Mouse (Mus musculus) urinary bladder, postnatal 25 days (tissue): ENCODE measurements around the gene Gtf2h2.
"Not testable (repeated sequence)": the region's sequence is repeated elsewhere in the genome, so short reads cannot be mapped to it uniquely, and the experiment has no call there.

Experiments used
- DNase-seq: peaks from one replicate; pipeline ENCODE4 v3.0.0; 2022; ENCODE audit warnings: low spot score

The Gtf2h2 gene

DNA sequence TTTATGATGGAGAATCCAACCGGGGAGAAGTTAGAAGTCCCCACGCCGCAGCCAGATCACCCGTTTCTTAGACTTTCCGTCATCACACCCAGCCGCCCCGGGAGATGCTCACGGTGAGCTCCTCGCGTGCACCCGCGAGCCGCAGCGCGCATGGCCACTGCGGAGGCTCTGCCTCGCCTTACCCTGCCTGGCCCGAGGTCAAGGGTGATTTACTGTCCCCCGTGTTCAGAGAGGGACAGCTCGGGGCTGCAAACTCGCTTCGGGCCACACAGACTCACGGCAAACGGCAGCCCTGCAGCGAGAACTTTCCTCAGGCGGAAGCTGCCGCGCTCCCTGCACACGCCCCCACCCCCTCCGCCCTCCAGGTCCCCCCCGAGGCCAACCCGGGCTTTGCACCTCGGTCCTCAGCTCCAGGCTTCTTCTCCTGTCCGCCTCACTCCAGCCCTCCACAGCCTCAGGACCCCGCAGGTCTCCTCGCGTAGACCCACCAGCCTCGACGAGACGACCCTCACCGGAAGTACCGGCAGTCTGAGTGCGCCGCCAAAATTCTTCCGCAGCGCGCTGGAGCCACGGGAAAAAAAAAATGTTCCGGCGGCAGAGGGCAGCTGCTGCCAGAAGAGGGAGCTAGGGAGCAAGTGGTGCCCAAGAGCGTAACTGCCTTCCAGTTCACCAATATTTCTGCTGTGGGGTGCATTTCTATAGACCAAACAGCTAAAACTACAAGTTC, at the start of gene Gtf2h2:
Gtf2h2 (minus strand) TSS at position 519 of the 727 bp plus-strand sequence.
- DNase-seq, result peak; percentile 88

DNA sequence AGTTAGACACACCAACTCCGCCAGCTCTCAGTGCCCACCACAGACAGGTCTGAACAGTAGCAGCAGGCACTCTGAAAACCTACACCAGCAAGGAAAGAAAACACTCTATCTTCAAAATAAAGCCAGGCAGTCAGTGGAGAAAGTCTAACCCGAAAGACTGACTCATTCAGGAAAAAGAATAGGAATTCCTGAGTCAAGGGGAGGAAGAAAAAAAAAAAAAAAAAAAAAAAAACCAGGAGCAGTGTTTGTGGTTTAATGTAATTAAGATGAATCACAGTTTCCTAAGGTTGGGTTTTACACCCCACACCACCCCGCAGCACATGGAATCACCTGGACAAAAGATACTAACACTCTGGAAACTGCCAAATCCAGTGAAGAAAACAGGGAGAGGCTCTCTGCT, 43.8 kb upstream of the Gtf2h2 start:
- DNase-seq, result no peak

DNA sequence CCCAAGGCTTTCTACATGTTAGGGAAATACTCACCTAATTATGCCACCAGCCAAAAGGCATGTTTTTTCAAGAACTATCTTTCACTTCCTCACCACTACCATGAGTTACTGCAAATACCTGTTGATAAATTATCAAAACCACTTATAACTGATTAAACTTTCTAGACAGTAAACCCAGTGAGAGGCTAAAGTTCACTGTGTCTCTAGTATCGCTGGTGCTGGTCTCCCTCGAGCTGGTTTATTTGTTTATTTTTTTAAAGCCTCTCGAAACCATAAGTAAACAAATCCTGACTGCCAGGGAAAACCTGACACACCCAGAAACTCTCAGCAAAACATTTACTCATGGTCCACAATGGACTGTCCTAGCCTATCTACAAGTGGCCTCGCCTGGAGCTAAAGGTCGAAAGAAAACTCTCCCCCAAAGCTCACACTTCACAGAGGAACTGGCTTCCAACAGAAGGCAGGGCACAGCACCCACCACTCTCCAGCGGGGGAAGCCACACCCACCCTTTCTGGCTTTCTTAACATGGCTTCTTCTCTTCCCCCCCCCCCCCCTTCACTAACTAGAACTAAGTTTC, 40.5 kb upstream of the Gtf2h2 start:
- DNase-seq, result no peak

DNA sequence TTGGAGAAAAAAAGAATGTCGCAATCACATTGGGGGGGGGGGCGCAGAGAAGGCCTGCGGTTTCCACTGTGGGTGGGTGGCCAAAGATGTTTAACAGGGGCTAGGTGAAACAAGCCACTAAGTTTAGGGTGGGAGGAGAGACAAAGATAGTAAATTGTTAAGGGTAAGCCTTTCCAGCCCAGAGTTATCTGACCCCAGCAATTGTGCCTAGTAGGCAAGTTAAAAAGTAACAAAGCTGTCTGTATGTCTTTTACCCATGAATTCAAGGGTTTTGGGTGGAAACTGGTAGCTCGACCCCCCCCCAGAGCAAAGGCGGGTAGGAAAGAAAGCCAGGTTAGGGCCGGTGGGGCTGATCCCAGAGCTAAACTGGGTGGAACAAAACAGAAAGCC, 34.3 kb upstream of the Gtf2h2 start:
- DNase-seq, result no peak

DNA sequence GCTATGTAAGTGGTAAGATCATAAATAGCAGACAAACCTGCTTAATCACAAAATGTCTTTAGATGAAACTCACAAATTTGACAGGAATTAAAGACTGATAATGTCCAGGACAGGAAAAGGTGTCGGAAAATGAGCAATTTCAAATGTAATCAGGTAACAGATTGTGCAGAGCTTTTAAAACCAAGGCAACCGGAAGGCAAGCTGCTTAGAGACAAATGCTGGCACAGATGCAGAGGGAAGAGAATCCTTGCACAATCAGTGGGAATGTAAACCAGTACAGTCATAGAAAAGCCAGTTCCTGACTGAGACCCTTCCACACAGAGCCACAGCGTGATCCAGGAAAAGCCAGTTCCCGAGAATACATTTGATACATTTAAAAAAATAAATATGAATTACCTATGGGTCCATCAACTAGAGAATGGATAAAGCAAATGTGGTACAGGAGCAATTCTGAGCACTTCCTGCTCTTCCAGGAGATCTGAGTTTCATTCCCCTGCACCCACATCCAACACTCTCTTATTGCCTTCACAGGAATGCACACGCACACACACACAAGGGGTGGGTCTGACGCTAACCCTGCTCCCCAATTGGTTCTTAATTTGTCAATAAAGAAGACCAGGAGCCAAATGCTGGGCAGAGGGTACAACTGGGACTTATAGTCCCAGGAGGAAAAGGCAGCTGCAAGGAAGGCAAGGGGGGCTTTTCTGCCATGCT, 33.7 kb upstream of the Gtf2h2 start:
- no peak for DNase-seq

DNA sequence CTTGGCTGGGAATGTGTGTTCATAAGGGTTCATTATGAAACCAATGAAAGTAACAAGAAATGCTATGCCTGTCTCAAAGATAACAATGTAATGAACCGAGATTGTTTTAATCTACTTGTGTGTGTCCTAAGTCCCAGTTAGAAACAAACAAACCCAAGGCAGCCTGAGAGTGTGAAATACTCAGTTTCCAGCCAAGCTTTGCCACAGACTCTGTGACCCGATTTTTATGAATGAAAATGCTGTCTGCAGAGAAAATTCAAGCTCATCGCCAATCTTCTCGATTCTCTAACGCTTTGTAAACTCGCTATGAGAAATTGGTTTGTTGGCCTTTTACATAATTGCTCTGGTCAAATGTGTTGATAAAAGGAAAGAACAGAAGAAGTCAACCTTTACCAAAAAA, 32.5 kb upstream of the Gtf2h2 start:
- no peak for DNase-seq

DNA sequence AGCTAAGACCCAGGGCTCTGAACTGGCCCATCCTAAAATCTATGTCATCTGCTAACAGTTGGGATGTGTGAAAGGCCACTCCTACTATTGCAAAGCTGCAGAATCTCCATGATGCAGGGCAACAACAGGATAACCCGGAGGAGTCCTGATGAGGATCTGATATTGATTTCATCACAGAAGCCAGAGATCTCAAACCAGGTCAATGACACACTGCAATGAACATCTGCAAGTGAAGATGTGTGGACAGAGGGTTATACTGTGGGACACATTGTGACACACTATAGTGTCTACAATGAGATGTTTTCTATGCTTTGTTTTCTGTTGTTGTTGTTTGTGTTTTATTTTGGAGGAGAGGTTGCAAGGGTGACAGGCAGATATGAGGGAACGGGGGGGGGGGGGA, 31.3 kb upstream of the Gtf2h2 start:
- DNase-seq, result no peak

DNA sequence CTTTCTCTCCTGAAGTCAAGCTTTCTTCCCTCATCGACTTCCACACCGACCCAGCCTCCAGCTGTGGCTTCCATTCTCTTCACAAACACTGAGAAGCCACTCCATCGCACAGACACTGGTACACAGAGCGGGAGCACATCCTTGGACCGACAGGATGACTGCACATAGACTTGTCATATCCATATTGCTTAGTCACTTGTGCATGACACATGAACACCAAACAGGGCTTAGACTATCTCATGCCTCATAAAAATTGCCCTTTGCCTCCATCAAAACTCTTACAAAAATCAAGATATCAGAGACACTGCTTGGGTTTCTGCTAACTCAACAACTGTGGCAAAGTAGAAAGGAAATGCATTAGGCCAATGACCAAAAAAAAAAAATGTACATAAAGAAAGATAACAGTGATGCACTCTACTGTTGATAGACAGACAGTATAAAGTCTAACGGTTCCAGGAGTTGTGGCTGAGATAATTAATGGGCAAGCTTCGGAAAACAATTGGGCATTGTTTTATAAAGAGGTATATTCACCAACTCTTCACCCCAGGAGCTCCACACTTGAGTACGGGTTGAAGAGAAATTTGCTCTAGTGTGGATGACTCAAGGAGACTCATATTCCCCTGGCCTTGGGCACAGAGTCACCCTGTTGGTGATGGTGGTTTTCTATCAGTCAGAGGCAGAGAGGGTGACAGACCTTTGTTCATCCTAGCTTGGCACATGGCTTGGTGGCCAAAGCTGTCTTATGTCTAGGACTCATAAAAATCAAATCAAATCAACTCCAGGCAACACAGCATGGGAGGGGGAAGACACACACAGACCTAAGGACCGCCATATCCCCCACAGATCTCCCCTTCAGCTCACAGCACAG, 29.6 kb upstream of the Gtf2h2 start:
- no peak for DNase-seq

DNA sequence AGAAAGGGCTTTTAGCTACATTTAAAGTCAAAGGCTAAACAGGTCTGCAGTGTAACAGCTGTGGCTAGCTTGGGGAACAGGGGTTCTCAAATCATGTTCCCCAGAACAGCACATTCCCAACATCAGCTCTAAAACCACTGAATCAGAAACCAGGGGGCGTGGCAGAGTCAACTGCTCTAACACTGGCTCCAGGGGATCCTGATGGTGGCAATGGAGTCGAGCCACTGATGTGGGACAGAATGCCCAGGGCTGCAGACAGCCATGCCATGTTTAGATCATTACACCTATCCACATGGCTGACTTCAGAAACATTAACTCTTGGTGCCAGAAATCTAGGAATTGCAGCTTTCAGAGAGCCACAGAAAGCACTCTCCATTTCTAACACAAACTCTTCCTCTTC, 26.8 kb upstream of the Gtf2h2 start:
- no peak for DNase-seq

DNA sequence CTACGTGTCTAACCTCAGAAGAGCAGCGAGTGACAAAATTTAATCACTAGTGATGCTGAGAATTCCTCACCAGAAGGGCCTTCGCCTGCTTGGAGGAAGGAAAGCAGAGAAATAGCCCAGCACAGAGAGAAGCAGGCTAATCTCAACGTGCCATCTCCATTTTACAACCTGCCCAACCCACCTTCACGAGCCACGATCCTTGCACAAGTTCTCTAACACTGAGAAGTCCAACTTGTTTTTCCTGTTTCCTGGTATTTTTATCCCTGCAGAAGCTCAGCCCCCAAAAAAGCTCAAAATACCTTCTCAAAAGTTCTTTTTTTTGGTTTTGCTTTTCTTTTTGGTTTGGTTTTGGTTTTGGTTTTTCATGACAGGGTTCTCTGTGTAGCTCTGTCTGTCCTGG, 25.8 kb upstream of the Gtf2h2 start:
- no peak for DNase-seq

DNA sequence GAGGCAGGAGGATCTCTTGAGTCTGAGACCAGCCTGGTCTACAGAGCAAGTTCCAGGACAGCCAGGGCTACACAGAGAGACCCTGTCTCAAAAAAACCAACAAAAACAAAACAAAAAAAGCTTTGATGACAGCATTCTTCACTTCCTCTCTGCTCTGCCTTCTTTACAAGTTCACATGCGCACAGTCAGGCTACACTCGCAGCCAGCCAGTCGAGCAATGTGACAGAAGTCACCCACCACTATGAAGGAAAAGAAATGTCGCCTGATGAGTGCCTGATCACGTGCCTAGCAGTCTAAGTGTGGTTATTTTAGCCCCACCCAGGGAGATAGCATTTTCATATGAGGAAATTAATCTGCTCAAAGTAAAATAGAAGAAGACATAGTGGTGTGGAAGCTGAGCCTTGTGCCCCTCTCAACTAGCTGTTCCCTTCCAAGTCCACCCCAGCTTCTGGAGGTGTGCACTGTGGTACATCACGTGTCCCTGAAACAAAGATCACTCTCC, 25.3 kb upstream of the Gtf2h2 start:
- DNase-seq, result no peak

DNA sequence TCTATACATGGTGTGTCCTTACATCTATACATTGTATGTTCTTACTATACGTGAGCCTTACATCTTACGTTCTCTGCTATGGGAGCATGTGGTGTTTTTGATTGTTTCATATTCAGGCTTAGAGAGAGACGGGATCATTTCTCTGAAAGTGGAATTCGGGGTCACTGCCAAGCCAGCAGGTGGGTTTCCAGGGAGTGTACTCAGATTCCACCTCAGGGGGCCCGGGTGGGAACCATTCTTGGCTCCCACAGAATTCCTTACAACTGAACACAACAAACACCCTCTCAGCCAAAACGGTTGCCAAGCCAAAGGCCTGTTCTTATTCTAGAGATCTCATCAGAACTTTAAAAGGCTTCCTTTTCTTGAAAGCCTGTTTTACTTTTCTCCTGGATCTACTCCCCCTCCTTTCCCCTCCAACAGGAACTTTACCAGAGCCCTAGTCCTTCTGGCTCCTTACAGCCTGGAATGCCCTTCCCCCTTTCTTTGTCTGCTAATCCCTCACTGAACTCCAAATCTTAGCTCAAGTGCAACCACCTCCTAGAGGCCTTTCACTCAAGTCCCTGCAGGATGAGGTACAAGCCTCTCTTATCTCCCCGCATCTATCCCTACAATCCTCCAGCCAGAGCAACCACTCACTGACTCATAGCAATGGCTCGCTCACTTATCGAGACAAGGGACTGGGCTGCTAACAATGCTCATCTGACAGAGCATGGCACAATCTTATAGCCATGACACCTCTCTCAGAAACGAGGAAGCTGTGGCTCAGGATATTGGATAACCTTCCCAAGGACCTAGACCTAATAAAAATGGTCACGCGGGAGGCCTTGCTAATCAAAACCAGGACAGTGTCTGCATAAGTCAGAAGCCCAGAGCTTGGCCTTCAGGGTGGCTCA, 24.1 kb upstream of the Gtf2h2 start:
- no peak for DNase-seq

DNA sequence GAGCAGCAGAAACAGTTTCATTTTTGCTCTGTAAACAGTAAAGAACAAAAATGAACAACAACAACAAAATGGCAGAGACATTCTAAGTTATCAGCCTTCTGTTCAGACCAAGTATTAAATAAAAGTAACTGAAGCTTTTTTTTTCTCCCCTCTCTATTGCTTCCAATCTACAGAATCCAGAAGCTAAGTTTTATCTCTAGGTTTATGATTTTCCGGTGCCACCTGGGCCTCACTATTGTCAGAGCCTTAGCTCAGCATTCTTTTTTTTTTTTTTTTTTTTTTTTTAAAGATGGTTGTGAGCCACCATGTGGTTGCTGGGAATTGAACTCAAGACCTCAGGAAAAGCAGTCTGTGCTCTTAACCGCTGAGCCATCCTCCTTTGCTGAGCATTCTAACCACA, 20.4 kb upstream of the Gtf2h2 start:
- no peak for DNase-seq

DNA sequence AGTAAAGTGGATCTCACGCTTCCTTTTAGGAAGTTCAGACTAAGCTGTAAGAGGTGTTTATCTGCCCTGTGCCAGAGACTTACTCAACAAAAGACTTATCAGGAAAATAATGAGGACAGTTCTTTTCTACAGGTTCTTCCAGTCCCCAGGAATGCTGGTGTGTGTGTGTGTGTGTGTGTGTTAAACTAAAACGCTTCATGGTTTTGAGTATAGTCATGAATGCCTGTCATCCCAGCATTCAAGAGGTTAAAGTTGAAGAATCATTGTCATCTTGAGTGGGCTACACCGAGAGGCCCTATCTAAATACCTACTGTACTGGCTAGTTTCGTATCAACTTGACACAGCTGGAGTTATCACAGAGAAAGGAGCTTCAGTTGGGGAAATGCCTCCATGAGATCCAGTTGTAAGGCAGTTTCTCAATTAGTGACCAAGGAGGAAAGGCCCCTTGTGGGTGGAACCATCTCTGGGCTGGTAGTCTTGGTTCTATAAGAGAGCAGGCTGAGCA, 19.5 kb upstream of the Gtf2h2 start:
- DNase-seq, result no peak

DNA sequence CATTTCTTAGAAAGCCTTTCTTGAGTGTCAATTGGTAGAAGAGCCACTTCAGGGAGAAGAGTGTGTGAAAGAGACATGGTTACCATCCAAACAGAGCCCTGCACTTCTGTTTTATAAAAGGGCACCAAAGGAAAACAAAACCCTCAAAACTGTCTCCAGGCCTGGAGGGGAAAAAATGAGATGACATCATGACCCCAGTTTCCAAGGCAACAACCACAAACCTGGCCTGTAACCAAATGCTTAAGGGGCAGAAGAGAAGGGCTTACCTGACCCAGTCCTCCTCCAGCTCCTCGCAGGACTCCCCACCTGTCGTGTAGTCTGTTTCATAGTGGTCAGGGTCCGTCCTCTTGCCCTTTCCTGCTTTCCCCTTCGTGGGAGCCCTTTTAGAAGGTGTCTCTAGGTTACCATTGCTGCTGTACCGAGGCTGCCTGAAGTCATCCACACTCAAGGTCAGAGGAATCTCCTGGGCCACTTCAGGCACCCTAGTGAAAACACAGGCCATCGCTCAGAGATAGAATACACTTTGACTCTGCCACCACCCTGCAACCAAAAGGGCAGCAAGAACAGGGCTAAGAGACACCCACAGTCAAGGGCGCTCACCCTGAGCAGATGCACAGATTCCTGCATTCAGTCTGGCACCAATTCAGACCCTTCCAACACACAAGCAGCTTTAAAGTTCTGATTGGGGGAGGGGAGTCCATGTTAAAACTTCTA, 18.9 kb upstream of the Gtf2h2 start:
- no peak for DNase-seq

DNA sequence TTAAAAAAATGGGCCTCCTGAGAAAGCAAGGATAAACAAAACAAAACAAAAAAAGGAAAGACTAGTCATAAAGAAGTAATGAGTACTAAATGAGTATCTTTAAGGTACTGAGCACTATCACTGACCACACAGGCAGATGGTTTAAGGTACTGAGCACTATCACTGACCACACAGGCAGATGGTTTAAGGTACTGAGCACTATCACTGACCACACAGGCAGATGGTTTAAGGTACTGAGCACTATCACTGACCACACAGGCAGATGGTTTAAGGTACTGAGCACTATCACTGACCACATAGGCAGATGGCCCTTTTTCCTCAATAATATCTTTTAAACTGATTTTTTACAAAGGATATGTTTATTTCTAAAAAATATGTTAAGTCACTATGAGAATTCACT, 7.2 kb upstream of the Gtf2h2 start:
- not testable (repeated sequence) for DNase-seq

DNA sequence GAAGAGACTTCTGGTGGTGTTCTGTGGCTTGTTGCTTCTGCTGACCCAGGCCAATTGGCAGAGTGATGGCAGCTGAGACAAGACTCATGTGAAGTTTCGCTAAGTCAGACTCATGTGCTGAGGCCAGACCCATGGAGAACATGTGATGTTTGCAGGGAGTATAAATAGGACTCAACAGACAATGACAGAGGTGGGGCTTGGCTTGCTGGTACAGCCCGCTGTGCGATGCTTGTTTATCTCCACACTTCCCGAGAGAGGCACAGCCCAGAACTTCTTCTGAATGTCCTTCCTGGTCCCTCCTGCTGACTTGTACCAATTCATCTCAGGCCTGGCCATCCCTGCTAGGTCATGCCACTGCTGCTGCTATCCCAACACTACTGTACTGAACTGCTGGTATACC, 3.0 kb upstream of the Gtf2h2 start:
- DNase-seq, result no peak

DNA sequence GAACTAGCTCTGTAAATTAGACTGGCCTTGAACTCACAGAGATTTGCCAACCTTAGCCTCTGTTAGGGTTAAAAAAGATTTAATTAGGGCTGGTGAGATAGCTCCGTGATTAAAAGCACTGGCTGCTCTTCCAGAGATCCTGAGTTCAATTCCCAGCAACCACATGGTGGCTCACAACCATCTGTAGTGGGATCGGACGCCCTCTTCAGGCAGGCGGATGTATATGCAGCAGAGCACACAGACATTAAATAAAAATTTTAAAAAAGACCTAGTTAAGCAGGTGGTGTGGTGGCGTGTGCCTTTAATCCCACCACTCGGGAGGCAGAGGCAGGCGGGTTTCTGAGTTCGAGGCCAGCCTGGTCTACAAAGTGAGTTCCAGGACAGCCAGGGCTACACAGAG, 2.0 kb upstream of the Gtf2h2 start:
- DNase-seq, result not testable (repeated sequence)

DNA sequence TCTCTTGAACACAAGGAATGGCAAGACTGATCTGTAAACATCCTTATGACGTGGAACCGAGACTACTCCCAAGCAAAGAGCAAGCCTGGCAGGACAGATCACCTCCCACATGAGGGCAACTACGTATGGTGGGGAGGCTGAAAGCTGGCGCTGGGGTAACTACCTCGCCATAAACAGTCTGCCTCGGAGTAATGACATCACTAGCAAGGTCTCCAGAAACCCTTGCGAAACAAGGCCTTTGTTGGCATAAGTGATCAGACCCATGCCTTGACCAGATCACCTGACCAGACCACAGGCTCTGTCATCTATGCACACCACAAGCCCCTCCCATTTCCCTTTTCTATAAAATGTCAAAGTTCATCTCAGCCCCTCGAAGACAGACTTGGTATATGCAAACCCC, 934 bp upstream of the Gtf2h2 start:
- no peak for DNase-seq

DNA sequence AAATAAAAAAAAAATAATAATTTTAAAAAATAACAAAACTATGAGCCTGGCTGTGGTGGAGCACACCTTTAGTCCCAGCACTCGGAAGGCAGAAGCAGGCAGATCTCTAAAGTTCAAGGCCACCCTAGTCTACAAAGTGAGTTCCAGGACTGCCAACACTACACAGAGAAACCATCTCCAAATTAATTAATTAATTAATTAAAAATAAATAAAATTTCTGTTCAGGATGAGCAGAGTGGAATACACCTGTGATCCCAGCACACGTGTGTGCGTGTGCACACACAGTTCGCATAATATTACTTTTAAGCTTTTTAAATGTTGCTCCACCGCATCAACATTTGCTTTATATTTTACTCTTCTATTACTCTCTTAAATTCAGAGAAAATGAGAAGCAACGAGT, 756 bp downstream of the Gtf2h2 start:
- DNase-seq, result no peak
